In the genomic region with DNA sequence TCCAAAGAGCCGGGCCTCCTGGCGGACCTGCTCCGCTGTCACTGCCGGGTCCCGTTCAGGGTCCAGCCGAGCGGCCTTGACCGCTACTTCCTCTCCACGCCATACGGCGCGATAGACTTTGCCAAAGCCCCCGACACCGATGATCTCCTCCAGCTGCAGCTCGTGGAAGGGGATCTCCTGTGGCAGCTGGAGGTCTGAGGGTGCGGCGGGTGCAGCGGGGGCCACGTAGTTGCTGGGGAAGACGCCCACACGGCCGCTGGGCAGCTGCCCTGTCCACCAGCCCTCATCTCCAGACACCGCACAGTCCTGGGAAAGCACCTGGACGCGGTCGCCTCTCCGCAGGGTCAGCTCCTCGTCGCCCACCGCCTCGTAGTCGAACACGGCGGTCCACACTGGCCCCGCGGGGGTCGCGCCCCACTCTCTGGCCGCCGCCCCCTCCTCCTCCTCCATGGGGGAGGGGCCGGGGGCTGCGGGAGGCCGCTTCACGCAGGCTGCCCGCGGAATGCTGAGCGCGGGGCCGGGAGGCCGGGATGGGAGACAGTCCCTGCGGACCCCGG, we compare ENCODE assay signal across 8 mouse cellular contexts. TPM values are rescaled to one million over a fixed set of nuclear protein-coding genes. Genes with fewer than 3 reads are reported as not detected.
DNase-seq lines count a peak whose midpoint lies in the region; ATAC-seq and TF ChIP-seq lines count a peak whose summit lies in the region.

No protein-coding gene starts in this region.

- TF ChIP-seq CTCF in C2C12 (IDR thresholded peaks at IDR 0.05; ENCODE audit: control insufficient read depth, insufficient read depth, insufficient read length): no peak
- no peak for TF ChIP-seq CTCF in liver, embryonic 14.5 days (IDR thresholded peaks at IDR 0.05; ENCODE audit: low read depth)
- no peak for TF ChIP-seq CTCF in small intestine, adult 2 months (IDR thresholded peaks at IDR 0.05; ENCODE audit: extremely low read depth, insufficient read length, insufficient replicate concordance, low read depth, low read length)

- peak overlapping the region; percentile 49 for H3ac ChIP-seq in C2C12 (ENCODE audit: control insufficient read depth, insufficient read length, low read depth)

- no peak for TF ChIP-seq POLR2A in small intestine, adult 2 months (IDR thresholded peaks at IDR 0.05; ENCODE audit: low read depth, low read length)

- peaks cover 32% of the 10 kb centered on the region for H3K4me1 ChIP-seq in embryonic facial prominence, embryonic 10.5 days
- H3K4me1 ChIP-seq in hindbrain, embryonic 11.5 days (replicated peaks; ENCODE audit: control insufficient read depth, insufficient read depth, low read length): peaks cover 4% of the 10 kb centered on the region; the same call in 1 of the 2 replicates
- peaks cover 0 to 11% of the 10 kb centered on the region in 2 experiments; a peak in 2 of 4 replicates for H3K4me1 ChIP-seq in liver, embryonic 14.5 days (replicated peaks; ENCODE audit: control insufficient read depth in 2 of 2, insufficient read depth in 2 of 2, low read length in 1 of 2)
- H3K4me1 ChIP-seq in small intestine, adult 2 months (ENCODE audit: control insufficient read depth, insufficient read depth, insufficient read length, low read length): peaks cover 14% of the 10 kb centered on the region

- no peaks in the 10 kb centered on the region for H3K36me3 ChIP-seq in C2C12 (ENCODE audit: control insufficient read depth, insufficient read depth)
- H3K36me3 ChIP-seq in embryonic facial prominence, embryonic 10.5 days (replicated peaks): peaks cover 27% of the 10 kb centered on the region
- no peaks in the 10 kb centered on the region for H3K36me3 ChIP-seq in hindbrain, embryonic 11.5 days (ENCODE audit: control insufficient read depth, insufficient read depth, low read length)
- no peaks in the 10 kb centered on the region for H3K36me3 ChIP-seq in liver, embryonic 14.5 days (replicated peaks; ENCODE audit: control insufficient read depth, insufficient read depth, low read depth)
- no peaks in the 10 kb centered on the region for H3K36me3 ChIP-seq in small intestine, adult 2 months (ENCODE audit: control insufficient read depth, insufficient read depth, low read length)

- H3K27ac ChIP-seq in embryonic facial prominence, embryonic 10.5 days (replicated peaks): peak overlapping the region; percentile 94
- H3K27ac ChIP-seq in hindbrain, embryonic 11.5 days (ENCODE audit: low read depth, low read length): no peak overlapping the region; the same call in 1 of the 2 replicates
- no peak overlapping the region for H3K27ac ChIP-seq in liver, embryonic 14.5 days
- H3K27ac ChIP-seq in small intestine, adult 2 months (ENCODE audit: insufficient read depth, low read depth, low read length): no peak overlapping the region

- 2% methylated on average over 48 of the region's 52 CpGs for WGBS in embryonic facial prominence, embryonic 10.5 days
- WGBS in hindbrain, embryonic 11.5 days: under 1% methylated on average over 46 of the region's 52 CpGs
- 1% methylated on average over 52 of the region's 52 CpGs for WGBS in liver, embryonic 14.5 days (ENCODE audit: insufficient replicate concordance)
- WGBS in small intestine, adult 2 months: under 1% methylated on average over 51 of the region's 52 CpGs

- no peaks in the 10 kb centered on the region for H3K9me3 ChIP-seq in embryonic facial prominence, embryonic 10.5 days
- no peaks in the 10 kb centered on the region for H3K9me3 ChIP-seq in hindbrain, embryonic 11.5 days (ENCODE audit: control insufficient read depth, low read length)
- no peaks in the 10 kb centered on the region for H3K9me3 ChIP-seq in liver, embryonic 14.5 days (ENCODE audit: control insufficient read depth, low read length)

- no peaks in the 10 kb centered on the region for H3K27me3 ChIP-seq in C2C12 (ENCODE audit: control insufficient read depth, insufficient read depth, insufficient read length)
- no peaks in the 10 kb centered on the region for H3K27me3 ChIP-seq in embryonic facial prominence, embryonic 10.5 days (replicated peaks; ENCODE audit: low read depth, poor library complexity, severe bottlenecking)
- no peaks in the 10 kb centered on the region for H3K27me3 ChIP-seq in hindbrain, embryonic 11.5 days (ENCODE audit: control insufficient read depth, insufficient read depth, low read length)
- peaks cover 10% of the 10 kb centered on the region for H3K27me3 ChIP-seq in liver, embryonic 14.5 days (ENCODE audit: control insufficient read depth, insufficient read depth, low read length)
- H3K27me3 ChIP-seq in small intestine, adult 2 months (ENCODE audit: control insufficient read depth, insufficient read depth, low read length): no peaks in the 10 kb centered on the region

- no peak for TF ChIP-seq EP300 in liver, embryonic 14.5 days (IDR thresholded peaks at IDR 0.05; ENCODE audit: low read depth)

- peak; percentile 50 for ATAC-seq in hindbrain, embryonic 11.5 days (ENCODE audit: low FRiP score)
- no peak for ATAC-seq in liver, embryonic 14.5 days (ENCODE audit: insufficient read depth)

- intact Hi-C loops in gastrocnemius, postnatal 36 days (cut with DNase I): no loop called here

- DNase-seq in adrenal gland, adult (ENCODE audit: inconsistent age in 2 of 2, low spot score in 1 of 2): peak; percentile 42 to 70
- no peak for DNase-seq in adrenal gland, adult 8-10 months
- peak; percentile 43 for DNase-seq in embryonic facial prominence, embryonic 10.5 days (ENCODE audit: low spot score)
- peak; percentile 37 for DNase-seq in hindbrain, embryonic 11.5 days (ENCODE audit: low spot score)
- no peak for DNase-seq in liver, embryonic 14.5 days (ENCODE audit: low read depth in 3 of 3, low spot score in 3 of 3)
- DNase-seq in gastrocnemius, postnatal 36 days: no peak

- H3K4me3 ChIP-seq in C2C12 (ENCODE audit: insufficient read depth, poor library complexity, severe bottlenecking): peak overlapping the region; percentile 53
- H3K4me3 ChIP-seq in embryonic facial prominence, embryonic 10.5 days: peak overlapping the region; percentile 99
- H3K4me3 ChIP-seq in hindbrain, embryonic 11.5 days (ENCODE audit: low read depth, low read length): peak overlapping the region; percentile 92
- peak overlapping the region; percentile 67 to 77 for H3K4me3 ChIP-seq in liver, embryonic 14.5 days (ENCODE audit: insufficient read depth in 1 of 2, low read depth in 2 of 2, low read length in 2 of 2)
- peak overlapping the region; percentile 84 for H3K4me3 ChIP-seq in small intestine, adult 2 months (ENCODE audit: low read depth, low read length)

- peaks cover 2% of the 10 kb centered on the region for H3K79me3 ChIP-seq in C2C12 (ENCODE audit: low read depth)

- H3K79me2 ChIP-seq in C2C12 (ENCODE audit: control insufficient read depth, insufficient read depth): peaks cover 19% of the 10 kb centered on the region

- peak overlapping the region; percentile 100 for H3K4me2 ChIP-seq in hindbrain, embryonic 11.5 days (replicated peaks; ENCODE audit: low read depth, low read length)
- peak overlapping the region; percentile 100 for H3K4me2 ChIP-seq in liver, embryonic 14.5 days (ENCODE audit: low read depth)

- H3K9ac ChIP-seq in hindbrain, embryonic 11.5 days (ENCODE audit: low read depth, low read length): peak overlapping the region; percentile 85
- H3K9ac ChIP-seq in liver, embryonic 14.5 days (replicated peaks): peak overlapping the region; percentile 64

TF ChIP-seq in C2C12, 6 proteins besides CTCF, POLR2A, EP300 and RAD21 (continues in another document):
- no peak for TF ChIP-seq MYOD1 (IDR thresholded peaks at IDR 0.05; ENCODE audit: control insufficient read depth, insufficient read length, low read depth)
- no peak for TF ChIP-seq MYOG (IDR thresholded peaks at IDR 0.05; ENCODE audit: control insufficient read depth, extremely low read depth, insufficient read length)

RNA-seq across cellular contexts. Expression of a gene that starts 0.7 kb away (rescaled TPM):
- 10 to 100 TPM; 28.7 to 36.3 (median 34.4) TPM for total RNA-seq in adrenal gland, adult 8-10 months (2022)
- 31.4 TPM for polyA plus RNA-seq in C2C12 (2012; fragmentation: generic; extraction: Trizol)
- polyA plus RNA-seq in embryonic facial prominence, embryonic 10.5 days (2016; fragmentation: Nextera tagmentation; extraction: Ambion mirVana): 9.0 and 9.2 TPM in 2 replicates
- 6.2 and 8.8 TPM in 2 replicates for polyA plus RNA-seq in hindbrain, embryonic 11.5 days (2014; fragmentation: Nextera tagmentation; extraction: Ambion mirVana)
- polyA plus RNA-seq in liver, embryonic 14.5 days (2012; rRNA removed): 3.4 and 3.5 TPM in 2 replicates
- 1.00 and 1.0 TPM in 2 replicates for polyA plus RNA-seq in liver, embryonic 14.5 days (2014; fragmentation: Nextera tagmentation; extraction: Ambion mirVana)
- polyA plus RNA-seq in small intestine, adult 2 months (2012; rRNA removed): 11.1 and 16.8 TPM in 2 replicates
- 10 to 100 TPM; 30.6 to 34.2 TPM for total RNA-seq in gastrocnemius, postnatal 36 days (2021)

RNA-seq across cellular contexts. Expression of a gene that starts 15.5 kb away (rescaled TPM):
- 1 to 10 TPM; 2.0 to 4.9 (median 2.9) TPM for total RNA-seq in adrenal gland, adult 8-10 months (2022)
- polyA plus RNA-seq in C2C12 (2012; fragmentation: generic; extraction: Trizol): 0.75 TPM
- 4.9 and 5.0 TPM in 2 replicates for polyA plus RNA-seq in embryonic facial prominence, embryonic 10.5 days (2016; fragmentation: Nextera tagmentation; extraction: Ambion mirVana)
- 7.3 and 8.5 TPM in 2 replicates for polyA plus RNA-seq in hindbrain, embryonic 11.5 days (2014; fragmentation: Nextera tagmentation; extraction: Ambion mirVana)
- 0.11 and 0.19 TPM in 2 replicates for polyA plus RNA-seq in liver, embryonic 14.5 days (2012; rRNA removed)
- polyA plus RNA-seq in liver, embryonic 14.5 days (2014; fragmentation: Nextera tagmentation; extraction: Ambion mirVana): 0.23 and 0.25 TPM in 2 replicates
- polyA plus RNA-seq in small intestine, adult 2 months (2012; rRNA removed): 0.06 and 0.56 TPM in 2 replicates
- under 1 TPM; 0.26 to 0.37 TPM for total RNA-seq in gastrocnemius, postnatal 36 days (2021)

RNA-seq across cellular contexts. Expression of a gene that starts 19.9 kb away (rescaled TPM):
- total RNA-seq in adrenal gland, adult 8-10 months (2022): not detected
- polyA plus RNA-seq in C2C12 (2012; fragmentation: generic; extraction: Trizol): 0.11 TPM
- 1.6 and 1.9 TPM in 2 replicates for polyA plus RNA-seq in embryonic facial prominence, embryonic 10.5 days (2016; fragmentation: Nextera tagmentation; extraction: Ambion mirVana)
- polyA plus RNA-seq in hindbrain, embryonic 11.5 days (2014; fragmentation: Nextera tagmentation; extraction: Ambion mirVana): 11.2 and 13.4 TPM in 2 replicates
- polyA plus RNA-seq in liver, embryonic 14.5 days (2012; rRNA removed): 0.05 TPM in 1 of 2 replicates, not detected in the other
- not detected in 2 replicates for polyA plus RNA-seq in liver, embryonic 14.5 days (2014; fragmentation: Nextera tagmentation; extraction: Ambion mirVana)
- polyA plus RNA-seq in small intestine, adult 2 months (2012; rRNA removed): 0.15 and 0.22 TPM in 2 replicates
- total RNA-seq in gastrocnemius, postnatal 36 days (2021): not detected

RNA-seq across cellular contexts. Expression of a gene that starts 57.5 kb away (rescaled TPM):
- total RNA-seq in adrenal gland, adult 8-10 months (2022): 10 to 100 TPM; 15.6 to 25.6 (median 19.2) TPM
- 1.3 TPM for polyA plus RNA-seq in C2C12 (2012; fragmentation: generic; extraction: Trizol)
- polyA plus RNA-seq in embryonic facial prominence, embryonic 10.5 days (2016; fragmentation: Nextera tagmentation; extraction: Ambion mirVana): 57.1 and 58.6 TPM in 2 replicates
- 90.6 and 93.9 TPM in 2 replicates for polyA plus RNA-seq in hindbrain, embryonic 11.5 days (2014; fragmentation: Nextera tagmentation; extraction: Ambion mirVana)
- 0.97 and 1.4 TPM in 2 replicates for polyA plus RNA-seq in liver, embryonic 14.5 days (2012; rRNA removed)
- polyA plus RNA-seq in liver, embryonic 14.5 days (2014; fragmentation: Nextera tagmentation; extraction: Ambion mirVana): 3.1 and 4.5 TPM in 2 replicates
- polyA plus RNA-seq in small intestine, adult 2 months (2012; rRNA removed): 0.18 and 0.38 TPM in 2 replicates
- 1 to 10 TPM; 4.5 to 5.8 TPM for total RNA-seq in gastrocnemius, postnatal 36 days (2021)

Comparison
In these comparisons a context has a peak if more than half of its experiments do, and no peak if none do; other contexts are left out.
1. DNase-seq: peak in adrenal gland, adult (2 of 2), embryonic facial prominence, embryonic 10.5 days (single experiment) and hindbrain, embryonic 11.5 days (single experiment); none in adrenal gland, adult 8-10 months (single experiment), liver, embryonic 14.5 days (0 of 3) and gastrocnemius, postnatal 36 days (0 of 2).
2. Peak in every context shown above with its lines, with median percentiles within 50 percentile points of each other: H3K4me3 ChIP-seq.